Mouse (Mus musculus): ENCODE measurements around the gene Rtl5. TPM values are rescaled to one million over a fixed set of nuclear protein-coding genes. Genes with fewer than 3 reads are reported as not detected.

The Rtl5 gene
- total RNA-seq, 2 experiments from 2014 or later = 0.50 to 0.55 TPM

Other genes with a start within 250 kb of the Rtl5 start
- gene Nhsl2, start 221.9 kb downstream of the Rtl5 start, total RNA-seq (2021) = 1 to 10 TPM; 1.4 to 2.8 TPM
- 10 to 100 TPM; 35.5 to 38.2 TPM for gene Pin4, start 48.1 kb upstream of the Rtl5 start, total RNA-seq (2021)
- under 1 TPM; 0.09 to 0.11 TPM for gene Ercc6l, start 85.8 kb upstream of the Rtl5 start, total RNA-seq (2021)
- gene Rps4x, start 118.1 kb upstream of the Rtl5 start, total RNA-seq (2021) = 100 to 1,000 TPM; 453 to 571 TPM
- gene Cited1, start 180.9 kb upstream of the Rtl5 start, total RNA-seq (2021) = under 1 TPM; 0.71 to 0.76 TPM

Measured in gastrocnemius, adult 18-20 months (tissue).